Mouse (Mus musculus) lung, postnatal 0 days (tissue): ENCODE results near the gene Pgghg.

ENCODE experiments used
- CTCF ChIP-seq: IDR thresholded peaks from 2 replicates; pipeline ENCODE4 v1.5.1; 2016; ENCODE audit warnings: antibody characterized with exemption, mild to moderate bottlenecking
- EP300 ChIP-seq: IDR thresholded peaks from 2 replicates; pipeline ENCODE4 v1.6.1; 2016; ENCODE audit warnings: antibody characterized with exemption, mild to moderate bottlenecking, control low read depth

DNA sequence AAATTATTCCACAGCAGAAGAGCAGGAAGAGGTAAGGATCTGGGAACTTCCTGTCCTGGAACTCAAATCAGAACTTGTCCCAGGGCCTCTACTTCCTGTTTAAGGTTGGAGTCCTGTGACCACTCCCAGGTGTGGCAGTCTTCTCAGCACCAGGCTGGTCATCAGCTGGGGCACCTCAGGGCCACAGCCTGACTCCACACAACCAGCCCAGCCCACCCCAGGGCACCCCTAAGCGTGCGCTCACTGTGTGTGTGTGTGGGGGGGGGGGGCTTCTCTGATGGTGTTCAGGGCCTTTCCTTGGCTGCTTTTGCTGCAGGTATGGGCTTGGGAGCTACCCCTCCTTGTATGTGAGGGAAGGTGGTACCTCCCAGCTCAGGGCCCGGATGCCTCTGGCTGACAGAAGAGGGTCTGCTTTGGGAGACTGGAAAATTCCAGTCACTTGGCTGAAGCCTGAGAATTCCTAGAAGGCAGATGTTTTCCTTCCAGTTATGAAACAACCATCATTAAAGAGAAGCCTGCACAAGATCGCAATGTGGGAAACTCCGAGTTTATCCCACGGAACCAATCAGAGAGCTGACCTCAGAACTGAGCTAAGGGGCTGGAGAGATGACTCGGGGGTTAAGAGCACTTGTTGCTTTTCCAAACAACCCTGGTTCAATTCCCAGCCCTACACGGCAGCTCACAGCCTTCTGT, 30.4 kb downstream of the Pgghg start:
- TF ChIP-seq CTCF (no peak), EP300 (peak; percentile 42)
